Mouse (Mus musculus): ENCODE measurements around the gene Kif9.

DNA sequence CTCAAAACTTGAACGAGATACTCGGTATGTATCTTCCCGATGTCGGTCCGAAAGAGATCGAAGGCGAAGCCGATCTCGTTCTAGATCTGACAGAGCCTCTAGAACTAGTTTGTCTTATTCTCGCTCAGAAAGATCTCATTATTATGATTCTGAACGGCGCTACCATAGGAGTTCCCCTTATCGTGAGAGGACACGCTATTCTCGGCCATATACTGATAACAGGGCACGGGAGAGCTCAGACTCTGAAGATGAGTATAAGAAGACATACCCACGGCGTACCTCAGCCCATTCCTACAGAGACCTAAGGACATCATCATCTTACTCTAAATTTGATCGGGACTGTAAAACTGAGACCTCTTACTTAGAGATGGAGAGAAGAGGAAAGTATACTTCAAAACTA lies 71.5 kb downstream of the Kif9 start:
- TF ChIP-seq CTCF (IDR thresholded peaks at IDR 0.05; ENCODE audit: borderline replicate concordance, insufficient read depth, low read length) (no peak), POLR2A (IDR thresholded peaks at IDR 0.05; ENCODE audit: low read depth, low read length) (no peak)
